In the genomic region with DNA sequence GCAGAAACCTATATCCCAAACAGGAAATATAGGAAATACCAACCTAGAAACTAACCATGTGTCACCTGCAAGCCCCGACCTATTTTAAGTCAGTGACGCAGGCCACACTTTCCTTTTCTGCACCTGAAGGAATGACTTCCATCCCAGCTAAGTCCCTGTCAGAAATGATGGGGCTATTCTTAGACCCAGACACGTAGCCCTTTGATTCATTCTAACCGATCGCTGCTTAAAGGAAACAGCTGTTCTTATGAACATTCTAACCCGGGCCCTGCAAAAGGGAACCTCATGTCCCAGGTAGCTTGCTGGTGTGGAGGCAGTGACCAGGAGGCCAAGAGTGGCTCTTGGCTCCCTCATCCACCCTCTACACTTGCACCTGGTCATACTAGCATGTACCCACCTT, we compare ENCODE assay signal across 21 mouse cellular contexts.
"Had no signal": no experiment of that assay in that cellular context is flagged by ENCODE, and none has a peak within 500 bp of the region (broad histone marks: within the 10 kb centered on the region; RNA-seq: fewer than 3 reads in every experiment).

No protein-coding gene starts in this region.

- ATAC-seq: liver, postnatal 0 days; lung, postnatal 0 days; midbrain, embryonic 13.5 days; midbrain, embryonic 16.5 days had no signal

- H3K27ac ChIP-seq: liver, embryonic 15.5 days; lung, embryonic 15.5 days; macrophage; midbrain, embryonic 13.5 days; neural tube, embryonic 13.5 days; neural tube, embryonic 15.5 days; stomach, embryonic 15.5 days had no signal

- H3K9ac ChIP-seq: liver, embryonic 15.5 days; liver, postnatal 0 days; lung, embryonic 15.5 days; midbrain, embryonic 13.5 days; neural tube, embryonic 13.5 days; neural tube, embryonic 15.5 days; stomach, embryonic 15.5 days had no signal

- H3K9me3 ChIP-seq: liver, embryonic 15.5 days; lung, embryonic 15.5 days; megakaryocyte, embryonic 14.5 days; midbrain, embryonic 13.5 days; neural tube, embryonic 13.5 days; neural tube, embryonic 15.5 days; stomach, embryonic 15.5 days had no signal

- H3K4me2 ChIP-seq: liver, embryonic 15.5 days; lung, embryonic 15.5 days; midbrain, embryonic 11.5 days; midbrain, embryonic 13.5 days; neural tube, embryonic 13.5 days; neural tube, embryonic 15.5 days; stomach, embryonic 15.5 days had no signal

- DNase-seq: liver, postnatal 0 days; lung, adult 2 months; lung, postnatal 14 days; lung, postnatal 36 days; retina, postnatal 1 day; right cerebral cortex, adult 18-20 months; right cerebral cortex, postnatal 14 days; thymus, adult 18-20 months; thymus, postnatal 25 days had no signal

- H3K27me3 ChIP-seq: liver, embryonic 15.5 days; lung, embryonic 15.5 days; neural tube, embryonic 13.5 days; neural tube, embryonic 15.5 days; stomach, embryonic 15.5 days had no signal

- H3K36me3 ChIP-seq: liver, embryonic 15.5 days; lung, embryonic 15.5 days; midbrain, embryonic 13.5 days; neural tube, embryonic 13.5 days; neural tube, embryonic 15.5 days; stomach, embryonic 15.5 days had no signal

- H3K4me1 ChIP-seq: megakaryocyte, embryonic 14.5 days had no signal

- H3K4me3 ChIP-seq: liver, embryonic 15.5 days; lung, embryonic 15.5 days; megakaryocyte, embryonic 14.5 days; midbrain, embryonic 13.5 days; myocyte; neural tube, embryonic 13.5 days; neural tube, embryonic 15.5 days; stomach, embryonic 15.5 days had no signal
